Mouse (Mus musculus) lung, postnatal 10 days (tissue): ENCODE measurements around the gene 5430419D17Rik.
A peak's percentile ranks its signal among the peaks of the same experiment; 100 is the strongest.

ENCODE experiments used
- DNase-seq: peaks from one replicate; pipeline ENCODE4 v3.0.0; 2021

Gene 5430419D17Rik

DNA sequence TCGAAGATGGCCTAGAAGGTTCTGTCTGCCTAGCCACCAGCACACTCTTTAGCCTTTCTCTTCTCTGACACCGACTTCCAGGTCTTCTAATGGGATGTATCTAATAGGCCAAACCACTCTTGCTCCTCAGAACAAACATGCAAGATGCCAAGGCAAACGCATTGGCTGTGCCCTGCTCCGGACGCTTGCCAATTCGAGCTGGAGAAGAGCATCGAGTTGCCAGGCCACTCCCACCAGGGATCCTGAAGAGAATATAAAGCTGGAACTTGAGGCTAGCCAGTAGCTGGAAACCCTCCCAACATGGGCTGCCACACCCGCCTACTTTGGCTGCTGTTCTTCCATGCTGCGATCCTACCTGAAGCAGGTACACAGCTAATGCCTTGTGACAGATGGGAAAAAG, at the start of gene 5430419D17Rik:
Gene 5430419D17Rik (plus strand): TSS at position 282 of the 400 bp plus-strand sequence.
- no peak for DNase-seq

DNA sequence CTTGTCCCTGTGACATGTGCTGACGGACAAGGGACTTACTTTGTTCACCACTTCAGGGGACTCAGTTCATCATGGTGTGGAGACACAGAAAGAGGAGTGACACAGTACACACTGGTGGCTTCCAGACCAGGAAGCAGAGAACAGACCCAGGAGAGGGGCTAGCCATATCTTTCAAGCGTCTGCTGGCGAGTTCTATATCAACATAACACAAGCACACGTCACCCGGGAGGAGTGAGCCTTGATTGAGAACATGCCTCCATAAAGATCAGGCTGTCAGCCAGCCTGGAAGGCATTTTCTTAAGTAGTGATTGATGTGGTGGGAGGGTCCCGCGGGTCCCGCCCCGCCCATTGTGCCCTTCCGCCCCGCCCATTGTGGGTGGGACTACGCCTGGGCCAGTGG, 44.2 kb upstream of the 5430419D17Rik start:
- no peak for DNase-seq

DNA sequence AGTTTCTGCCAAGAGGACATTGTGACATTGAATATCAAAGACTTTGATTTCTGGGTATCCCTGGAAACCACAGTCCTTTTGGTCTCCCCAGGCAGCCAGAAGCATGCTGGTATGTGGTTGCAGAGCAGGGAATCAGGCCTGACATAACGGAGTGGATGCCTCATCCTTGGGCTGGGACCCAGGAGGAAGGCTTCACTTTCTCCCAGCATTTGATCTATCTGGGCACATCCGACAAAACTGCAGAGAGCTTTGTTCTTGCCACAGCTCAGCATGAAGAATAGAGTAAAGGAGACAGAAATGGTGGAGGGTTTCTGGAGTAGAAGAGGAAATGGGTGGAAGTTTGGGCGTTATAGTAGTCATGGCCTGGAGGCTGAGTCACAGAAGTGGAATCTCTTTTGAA, 41.0 kb upstream of the 5430419D17Rik start:
- no peak for DNase-seq

DNA sequence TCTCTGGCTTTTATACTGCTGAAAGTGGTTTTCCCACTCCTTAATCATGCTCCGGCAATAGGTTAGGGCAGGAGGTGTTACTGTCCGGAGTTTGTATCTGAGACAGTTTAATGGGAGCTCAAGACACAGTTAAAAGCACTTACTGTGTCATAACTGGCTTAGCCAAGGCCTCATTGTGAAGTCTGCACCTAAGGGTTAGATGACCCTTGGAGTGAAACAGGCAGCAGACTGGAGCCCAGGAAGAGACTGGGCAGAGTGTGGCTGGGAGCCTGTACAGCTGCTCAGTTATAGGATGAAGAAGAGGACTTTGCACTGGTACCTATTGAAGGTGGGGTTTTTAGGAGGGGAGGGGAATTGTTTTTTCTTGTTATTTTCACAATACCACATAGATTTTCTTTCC, 28.0 kb upstream of the 5430419D17Rik start, which contains the start of gene 4933402N03Rik:
Gene 4933402N03Rik (minus strand): TSS at position 101 of the 400 bp plus-strand sequence.
- no peak for DNase-seq

DNA sequence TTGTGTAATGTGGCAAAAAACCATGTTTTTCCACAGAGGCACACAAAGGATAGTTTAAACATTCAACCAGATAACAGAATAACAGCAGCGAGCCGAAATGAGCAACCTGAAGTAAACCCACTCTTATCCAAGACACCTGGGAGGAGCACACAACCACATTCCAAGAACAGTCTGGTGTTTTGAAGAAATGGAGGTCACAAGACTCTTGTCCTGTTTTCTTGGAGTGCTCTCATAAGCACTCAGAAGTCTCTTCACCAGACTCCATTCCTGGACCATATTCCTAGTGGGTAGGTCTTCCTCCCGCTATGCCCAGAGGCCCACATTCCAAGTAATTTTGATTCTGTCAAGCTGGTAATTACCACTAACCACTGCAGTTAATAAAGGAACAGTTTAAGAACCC, 24.0 kb upstream of the 5430419D17Rik start:
- DNase-seq = no peak

DNA sequence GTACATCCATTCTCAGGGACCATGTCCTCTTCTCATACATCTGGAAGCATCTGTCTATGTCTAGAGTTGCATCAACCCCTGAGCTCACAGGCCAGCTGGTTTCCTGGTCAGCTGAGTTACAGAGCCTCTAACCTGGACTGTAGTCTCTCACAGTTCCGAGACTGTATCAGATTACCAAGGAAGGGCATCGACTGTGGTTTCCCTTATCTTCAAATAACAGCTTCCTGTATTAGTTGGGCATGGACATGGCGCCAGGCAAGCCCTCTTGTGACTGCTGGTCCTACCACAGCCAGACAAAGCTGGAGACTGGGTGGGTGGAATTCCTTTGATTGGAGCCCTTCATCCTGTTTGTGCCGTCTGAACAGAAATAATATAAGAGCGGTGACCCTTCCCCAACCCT, 21.2 kb upstream of the 5430419D17Rik start:
- DNase-seq = peak; percentile 5

DNA sequence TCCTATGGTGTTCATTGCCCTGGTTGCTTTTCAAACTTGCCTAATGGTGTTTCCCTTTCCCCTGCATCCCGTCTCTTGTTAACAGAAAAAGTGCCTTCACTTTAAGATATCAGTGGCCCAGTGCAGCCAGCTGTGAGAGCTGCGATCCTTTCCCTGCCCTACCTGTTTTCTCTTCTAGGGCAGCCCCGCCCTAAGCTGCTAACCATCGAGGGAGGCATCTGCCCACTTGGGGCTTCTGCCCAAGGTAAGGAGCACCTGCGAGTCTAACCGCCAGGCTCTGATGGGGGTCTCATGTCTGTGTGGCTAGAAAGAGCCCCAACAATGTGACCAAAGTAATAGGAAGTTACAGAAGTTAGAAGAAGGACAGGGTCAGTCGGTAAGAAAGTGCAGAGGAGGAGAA, 12.0 kb upstream of the 5430419D17Rik start:
- no peak for DNase-seq

DNA sequence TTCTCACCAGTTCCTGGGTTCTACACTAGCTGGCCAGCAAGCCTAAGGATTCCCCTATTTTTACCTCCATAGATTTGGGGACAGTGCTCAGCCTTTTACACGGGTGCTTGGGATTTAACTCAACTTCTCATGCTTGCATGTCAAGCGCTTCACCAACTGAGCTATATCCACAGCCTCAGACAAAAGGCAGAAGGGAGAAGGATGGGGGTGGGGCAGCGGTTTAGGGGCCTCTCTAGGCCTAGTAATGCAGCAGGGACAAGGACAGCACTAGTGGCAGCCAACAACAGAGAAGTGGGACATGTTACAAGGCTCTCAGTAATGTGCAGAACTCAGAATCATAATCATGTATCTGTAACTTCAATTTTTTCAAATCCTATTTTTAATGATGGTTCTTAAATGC, 6.4 kb upstream of the 5430419D17Rik start:
- no peak for DNase-seq

DNA sequence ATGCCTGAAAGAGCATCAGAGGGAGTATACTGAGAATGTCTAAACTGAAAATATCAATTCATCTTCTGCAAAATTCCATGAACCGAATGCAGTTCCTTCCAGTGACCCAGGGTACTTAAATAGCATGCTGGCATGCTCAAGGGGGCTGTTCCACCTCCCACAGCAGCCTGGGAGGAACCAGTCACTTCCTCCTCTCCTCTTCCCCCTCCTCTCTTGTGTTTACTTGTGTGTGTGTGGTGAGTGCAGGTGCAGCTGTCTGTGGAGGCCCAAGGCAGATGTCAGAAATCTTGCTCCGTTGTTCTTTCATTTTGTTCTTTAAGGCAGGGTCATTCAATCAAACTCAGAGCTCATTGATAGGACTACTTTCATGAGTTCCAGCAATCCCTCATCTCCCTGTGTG, 5.1 kb upstream of the 5430419D17Rik start:
- no peak for DNase-seq

DNA sequence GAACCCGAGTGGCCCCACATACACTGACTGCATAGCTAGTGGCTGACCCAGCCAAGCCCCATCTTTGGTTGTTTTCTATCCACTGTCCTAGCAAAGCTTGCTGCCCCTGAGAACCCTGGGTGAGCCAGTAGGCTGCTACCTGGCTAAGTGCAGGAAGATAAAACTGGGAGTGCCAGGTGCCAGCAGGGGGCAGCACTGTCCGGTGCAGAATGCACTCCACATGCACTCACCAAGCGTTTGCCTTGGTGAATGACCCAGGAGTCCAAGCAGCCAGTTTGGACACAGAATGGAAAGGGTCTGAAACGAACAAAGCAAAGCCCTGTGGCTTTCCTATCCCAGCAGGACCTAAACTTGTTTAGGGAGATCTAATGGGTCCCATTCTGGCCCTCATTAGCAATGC, 8.5 kb downstream of the 5430419D17Rik start:
- DNase-seq = peak; percentile 44

DNA sequence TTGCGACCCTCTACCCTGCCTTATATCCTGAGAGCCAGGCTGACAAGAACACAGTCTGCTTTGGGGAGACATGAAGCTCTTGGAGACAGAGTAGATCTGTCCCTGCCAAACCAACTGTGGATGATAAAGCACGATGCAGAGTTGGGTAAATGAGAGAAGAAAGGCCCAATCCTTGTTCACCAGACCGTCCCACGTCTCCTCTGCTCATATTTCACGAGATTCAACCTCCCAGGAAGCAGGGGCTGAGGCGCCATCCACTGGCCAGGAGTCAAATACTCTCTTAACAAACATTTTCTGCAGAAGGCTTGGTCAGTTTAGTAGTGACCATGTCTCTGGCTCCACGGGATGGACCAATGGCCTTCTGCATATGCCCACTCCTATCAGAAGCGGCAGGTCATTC, 10.1 kb downstream of the 5430419D17Rik start:
- no peak for DNase-seq

DNA sequence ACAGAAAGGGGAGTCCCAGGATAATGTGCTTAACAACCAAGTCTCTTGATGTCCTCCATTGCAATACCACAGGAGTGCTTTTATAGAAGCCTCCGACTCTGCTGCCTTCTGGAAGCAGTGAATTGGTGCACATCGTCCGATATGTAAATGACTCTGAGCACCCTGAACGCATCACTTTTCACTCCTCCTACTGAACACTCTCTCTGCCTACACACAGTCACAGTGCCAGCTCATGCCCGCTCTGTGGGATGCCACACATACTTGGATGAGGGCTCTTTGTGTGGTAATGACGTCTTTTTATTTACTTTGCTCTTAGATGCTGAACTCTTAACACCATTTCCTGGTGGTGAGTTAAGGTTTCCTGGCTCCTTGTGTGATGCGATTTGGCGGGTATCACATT, 12.8 kb downstream of the 5430419D17Rik start:
- DNase-seq = peak; percentile 18

DNA sequence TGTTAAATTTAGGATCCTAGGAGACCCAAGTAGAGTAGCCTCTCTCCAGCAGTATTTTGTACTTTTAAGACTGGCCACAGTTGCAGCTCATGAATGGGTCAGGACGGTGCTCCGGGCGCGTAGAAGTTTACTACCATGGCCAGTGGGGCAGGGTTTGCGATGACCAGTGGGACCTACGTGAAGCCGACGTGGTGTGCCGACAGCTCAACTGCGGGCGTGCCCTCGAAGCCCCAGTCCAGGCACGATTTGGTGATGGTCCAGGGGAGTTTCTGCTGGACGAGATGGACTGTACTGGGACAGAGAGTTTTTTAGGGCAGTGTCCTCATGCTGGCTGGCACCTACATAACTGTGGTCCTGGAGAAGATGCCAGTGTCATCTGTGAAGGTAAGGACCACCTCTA, 13.8 kb downstream of the 5430419D17Rik start:
- no peak for DNase-seq

DNA sequence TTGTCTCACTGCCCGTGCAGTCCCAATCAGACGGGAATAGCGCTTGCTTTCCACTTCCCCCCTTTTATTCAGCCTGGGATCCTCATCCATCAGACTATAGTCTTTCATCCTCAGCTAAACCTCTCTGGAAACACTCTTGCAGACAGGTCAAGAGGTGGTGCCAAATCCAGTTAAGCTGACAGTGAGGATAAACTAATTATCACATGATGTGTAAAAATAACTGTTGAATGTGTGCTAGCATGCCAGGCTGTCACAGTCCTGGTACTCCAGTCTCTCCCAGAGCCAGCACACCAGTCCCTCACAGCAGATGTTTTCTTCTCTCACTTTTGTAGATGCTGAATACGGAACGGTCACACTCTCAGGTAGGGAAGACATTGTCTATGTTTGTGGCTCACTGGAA, 48.9 kb downstream of the 5430419D17Rik start:
- DNase-seq = no peak

DNA sequence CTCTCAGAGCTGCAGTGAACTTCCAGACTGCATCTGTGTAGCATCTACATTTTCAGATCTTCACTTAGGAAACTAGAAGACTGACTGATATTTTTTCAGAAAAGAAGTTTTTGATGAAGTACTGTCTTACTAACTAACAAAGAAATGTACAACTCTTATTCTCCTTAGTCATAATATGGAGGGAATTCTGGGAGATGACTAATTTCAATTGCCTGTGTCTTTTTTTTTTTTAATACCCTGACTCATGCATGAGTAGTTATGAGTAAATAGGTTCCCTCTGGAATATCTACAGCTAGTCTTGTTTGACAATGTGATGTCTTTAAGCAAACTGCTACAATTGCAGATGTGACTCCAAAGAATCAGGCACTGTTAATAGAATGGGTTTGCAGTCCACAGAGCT, 61.9 kb downstream of the 5430419D17Rik start:
- DNase-seq = no peak

DNA sequence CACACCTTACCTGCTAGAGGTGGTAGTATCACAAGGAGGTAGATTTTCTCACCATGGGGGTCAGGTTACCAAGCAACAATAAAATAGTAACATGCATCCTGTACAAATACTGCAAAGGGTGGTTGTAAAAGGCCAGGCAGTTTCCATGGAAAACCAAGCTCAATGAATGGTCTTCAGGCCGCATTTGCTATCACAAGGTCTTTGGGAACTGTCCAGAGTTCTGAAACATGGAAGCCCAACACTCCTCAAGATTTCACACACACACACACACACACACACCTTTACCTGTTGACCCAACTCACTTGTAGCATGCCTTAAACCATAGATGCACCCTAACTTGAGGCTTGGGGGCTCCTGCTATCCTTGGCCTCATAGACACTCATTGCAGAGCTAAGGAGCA, 70.8 kb downstream of the 5430419D17Rik start:
- DNase-seq = no peak

DNA sequence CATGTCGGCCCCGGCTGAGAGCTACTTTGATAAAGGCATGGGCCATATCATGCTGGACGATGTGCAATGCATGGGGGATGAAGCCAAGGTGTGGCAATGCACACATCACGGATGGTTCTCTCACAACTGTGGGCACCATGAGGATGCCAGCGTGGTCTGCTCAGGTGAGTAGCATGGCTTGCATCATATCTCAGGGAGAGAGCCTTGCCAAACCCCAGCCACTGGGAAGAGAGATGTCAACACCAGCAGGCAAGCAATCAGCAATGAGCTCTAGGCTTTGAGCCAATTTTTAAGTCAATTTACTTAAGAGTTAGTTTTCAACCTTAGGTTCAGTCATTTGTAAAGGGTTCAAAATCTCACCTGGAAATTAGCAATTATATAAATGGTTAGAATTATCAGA, 82.6 kb downstream of the 5430419D17Rik start:
- no peak for DNase-seq

DNA sequence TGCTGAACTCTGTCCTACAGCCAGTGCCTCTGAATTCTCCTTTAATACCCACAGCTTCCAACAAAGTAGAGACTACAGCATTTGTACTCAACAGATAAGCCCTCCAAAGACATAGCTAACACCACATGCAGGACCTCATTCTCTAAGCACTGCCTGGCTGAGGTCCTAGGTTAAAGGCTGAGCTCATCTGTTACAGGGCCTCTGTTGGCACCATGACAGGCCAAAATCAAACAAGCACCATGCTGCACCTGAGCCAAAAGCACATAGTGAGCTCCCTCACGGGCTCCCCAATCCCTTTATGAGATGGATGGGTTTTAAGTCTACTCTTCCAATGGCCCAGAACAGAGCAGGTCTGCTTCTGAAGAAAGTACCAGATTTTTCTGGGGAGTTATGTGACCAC, 83.1 kb downstream of the 5430419D17Rik start:
- no peak for DNase-seq

DNA sequence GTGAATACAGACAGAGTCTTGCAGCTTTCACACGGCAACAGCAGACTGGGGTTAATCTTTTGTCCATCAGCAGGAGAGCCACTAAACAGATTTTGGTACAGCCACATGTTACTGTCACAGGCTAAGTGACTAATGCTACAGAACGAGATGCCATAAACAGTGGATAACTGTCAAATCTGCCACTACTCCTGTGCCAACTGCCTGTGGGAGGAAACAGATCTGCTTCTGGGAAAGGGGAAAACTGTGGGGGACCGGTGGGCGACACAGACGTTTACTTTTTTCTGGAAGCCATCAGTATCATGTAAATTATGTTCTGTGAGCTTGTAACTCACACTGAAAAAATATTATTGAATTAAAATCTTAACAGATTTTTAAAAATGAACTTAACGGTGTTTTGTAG, 86.7 kb downstream of the 5430419D17Rik start:
- no peak for DNase-seq

DNA sequence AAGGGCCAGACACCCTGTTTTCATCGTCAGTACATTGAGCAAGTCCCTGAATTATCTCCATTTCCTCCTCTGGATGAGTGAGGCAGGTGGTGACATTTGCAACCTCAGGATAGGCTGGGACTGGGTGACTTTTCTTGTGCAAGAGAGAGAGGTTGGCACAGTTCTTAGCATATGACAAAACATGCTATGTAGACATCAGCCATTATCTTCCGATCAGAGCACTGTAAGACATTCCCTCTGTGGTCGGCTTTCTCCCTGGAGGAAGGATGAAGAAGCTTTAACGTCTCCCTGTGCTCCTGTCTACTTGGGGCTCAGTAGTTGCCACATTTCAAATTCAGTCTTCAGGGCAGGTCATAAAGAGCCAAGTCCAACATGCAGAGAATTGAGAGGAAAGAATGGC, 90.0 kb downstream of the 5430419D17Rik start:
- DNase-seq = no peak

DNA sequence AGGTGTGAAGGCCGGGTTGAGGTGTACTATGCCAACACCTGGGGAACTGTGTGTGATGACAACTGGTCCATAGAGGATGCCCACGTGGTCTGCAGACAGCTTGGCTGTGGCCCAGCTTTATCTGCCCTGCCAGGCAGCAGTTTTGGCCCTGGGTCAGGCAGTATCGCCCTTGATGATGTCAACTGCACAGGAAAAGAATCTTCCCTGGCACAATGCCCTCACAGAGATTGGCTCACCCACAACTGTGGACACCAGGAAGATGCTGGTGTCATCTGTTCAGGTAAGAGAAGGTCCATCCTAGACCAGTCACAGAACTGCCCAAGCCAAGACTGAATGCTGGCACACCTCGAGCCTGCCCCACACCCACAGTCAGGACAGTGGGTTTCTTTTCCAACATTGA, 91.6 kb downstream of the 5430419D17Rik start:
- DNase-seq = no peak

DNA sequence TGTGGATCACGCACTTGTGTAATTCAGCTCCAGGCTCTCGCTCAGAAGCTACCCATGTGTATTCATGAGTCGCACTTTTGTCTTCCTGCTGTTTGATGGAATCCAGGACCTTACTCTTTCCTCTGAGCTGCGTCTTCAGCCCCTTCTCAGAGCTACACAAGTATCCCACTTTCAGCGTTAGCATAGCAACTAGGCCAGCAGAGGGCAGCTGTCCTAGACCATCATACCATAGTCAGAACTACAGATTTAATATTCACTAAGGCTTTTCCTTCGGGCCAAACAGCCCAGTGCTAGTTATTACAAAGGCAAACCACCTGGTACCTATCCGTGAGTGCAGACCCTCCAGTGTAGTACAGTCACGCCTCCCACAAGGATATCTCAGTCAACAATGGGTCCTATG, 122.9 kb downstream of the 5430419D17Rik start:
- DNase-seq = peak; percentile 13

DNA sequence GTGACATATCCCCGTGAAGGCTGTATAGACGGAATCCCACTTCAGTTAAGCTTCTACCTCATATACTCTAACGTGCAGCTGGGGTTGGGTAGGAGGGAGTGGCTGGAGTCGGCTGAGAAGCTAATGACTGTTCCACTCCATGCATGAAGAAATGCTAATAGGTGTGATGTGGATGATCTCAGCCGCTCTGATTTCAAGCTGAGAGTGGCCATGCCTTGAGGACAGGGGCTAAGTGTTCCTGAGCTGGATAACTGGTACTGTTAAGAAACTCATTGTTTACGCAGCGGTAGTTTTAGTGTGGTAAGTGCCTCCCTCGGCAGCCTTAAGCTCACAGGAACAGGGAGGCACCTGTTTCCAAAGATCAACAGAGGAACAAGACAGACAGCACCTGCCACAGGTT, 129.1 kb downstream of the 5430419D17Rik start:
- DNase-seq = peak; percentile 4

DNA sequence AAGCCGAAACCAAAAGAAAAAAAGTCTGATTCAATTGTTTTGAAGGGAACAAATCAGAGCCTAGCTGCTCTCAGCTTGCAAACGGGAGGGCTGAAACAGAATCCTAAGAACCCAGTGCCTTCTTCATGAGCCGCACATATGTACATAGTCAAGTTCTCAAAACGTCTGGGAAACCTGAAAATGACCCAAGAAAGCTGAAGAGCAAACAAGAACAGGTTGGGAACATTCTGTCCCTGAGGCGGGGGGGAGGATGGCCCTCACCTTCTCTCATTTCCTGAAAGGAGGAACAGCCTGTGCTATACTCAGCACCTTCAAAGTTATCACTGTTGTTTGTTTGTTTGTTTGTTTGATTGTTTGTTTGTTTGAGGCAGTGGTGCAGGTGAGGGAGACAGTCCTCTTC, 132.5 kb downstream of the 5430419D17Rik start:
- DNase-seq = no peak

DNA sequence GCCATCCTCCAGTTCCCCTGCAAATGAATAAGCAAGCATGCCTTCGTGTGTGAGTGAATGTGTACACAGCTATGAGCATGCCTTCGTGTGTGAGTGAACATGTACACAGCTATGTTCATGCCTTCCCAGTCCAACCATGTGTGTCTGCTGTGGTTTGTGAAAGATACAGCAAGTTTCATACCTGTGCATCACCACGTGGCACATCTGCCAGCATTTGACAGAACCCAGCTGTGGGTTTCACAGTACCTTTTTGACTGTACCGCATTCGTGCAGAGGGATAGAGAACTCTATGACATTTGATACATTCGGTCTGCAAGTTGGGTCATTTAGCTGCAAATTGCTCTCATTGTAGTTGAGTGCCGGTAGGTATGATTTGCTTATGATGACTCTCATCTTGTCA, 140.3 kb downstream of the 5430419D17Rik start:
- DNase-seq = no peak

DNA sequence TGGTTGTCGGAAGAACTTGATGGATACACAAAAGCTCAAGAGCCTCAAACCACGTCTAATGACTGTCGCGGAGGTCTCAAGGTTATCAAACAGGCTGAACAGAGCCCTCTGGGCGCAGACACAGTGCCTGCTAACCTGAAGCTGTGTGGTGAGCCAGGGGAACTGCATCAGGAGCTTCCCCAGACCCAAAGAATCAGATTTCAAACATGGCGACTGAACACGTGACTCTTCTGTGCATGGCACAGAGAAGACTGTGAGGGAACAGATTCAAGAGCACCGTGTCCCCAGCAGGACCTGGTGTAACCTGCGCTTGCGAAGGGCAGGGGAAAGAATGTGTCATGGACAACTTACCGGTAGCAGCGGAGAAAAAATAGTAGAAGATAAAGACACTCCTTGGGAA, 143.4 kb downstream of the 5430419D17Rik start:
- DNase-seq = no peak
